In genomic region chr16:95800911-95801442, GRCm38 (mm10) we compare ENCODE assay signal across 16 mouse cellular contexts.
DNase-seq lines count a peak whose midpoint lies in the region; ATAC-seq and TF ChIP-seq lines count a peak whose summit lies in the region.
"Had no signal": no experiment of that assay in that cellular context is flagged by ENCODE, and none has a peak within 500 bp of the region (broad histone marks: within the 10 kb centered on the region; RNA-seq: fewer than 3 reads in every experiment).

No protein-coding gene starts in this region.

- peak; percentile 89 for DNase-seq in lung, embryonic 14.5 days
- DNase-seq in lung, adult 18-20 months = no peak
- peak; percentile 54 for DNase-seq in brain, embryonic 14.5 days (ENCODE audit: low read depth)
- DNase-seq in cerebellum, adult 2 months = peak; percentile 85 to 87
- DNase-seq in gastrocnemius, postnatal 4 days (ENCODE audit: low spot score in 2 of 2) = no peak
- no peak for DNase-seq in layer of hippocampus, adult 18-20 months (ENCODE audit: low spot score in 2 of 2)
- DNase-seq: adrenal gland, postnatal 10 days; heart, adult 11 months; midbrain, embryonic 14.5 days; thymus, postnatal 25 days had no signal

- no peak overlapping the region for H3K4me2 ChIP-seq in lung, embryonic 14.5 days
- no peak overlapping the region for H3K4me2 ChIP-seq in embryonic facial prominence, embryonic 15.5 days (replicated peaks)
- no peak overlapping the region for H3K4me2 ChIP-seq in heart, embryonic 11.5 days

- H3K36me3 ChIP-seq in lung, embryonic 14.5 days (ENCODE audit: insufficient read depth) = no peaks in the 10 kb centered on the region
- H3K36me3 ChIP-seq in embryonic facial prominence, embryonic 15.5 days = no peaks in the 10 kb centered on the region
- no peaks in the 10 kb centered on the region for H3K36me3 ChIP-seq in heart, embryonic 11.5 days (ENCODE audit: control insufficient read depth, insufficient read depth, low read length)
- H3K36me3 ChIP-seq: G1E had no signal

- 0 out of 2 replicates have a peak, but pooled peaks cover 2% of the 10 kb centered on the region for H3K4me1 ChIP-seq in lung, embryonic 14.5 days (ENCODE audit: insufficient read depth)
- H3K4me1 ChIP-seq in cerebellum, adult 2 months (ENCODE audit: control insufficient read depth, insufficient read depth, low read length) = peaks cover 25% of the 10 kb centered on the region
- H3K4me1 ChIP-seq in embryonic facial prominence, embryonic 15.5 days = peaks cover 17% of the 10 kb centered on the region
- no peaks in the 10 kb centered on the region for H3K4me1 ChIP-seq in heart, embryonic 11.5 days (ENCODE audit: control insufficient read depth, insufficient read depth, low read length)

- no peak for TF ChIP-seq POLR2A in brain, embryonic 14.5 days (IDR thresholded peaks at IDR 0.05; ENCODE audit: borderline replicate concordance, extremely low read depth, insufficient read depth, insufficient read length, poor library complexity, severe bottlenecking)
- TF ChIP-seq POLR2A in cerebellum, adult 2 months (IDR thresholded peaks at IDR 0.05; ENCODE audit: borderline replicate concordance, insufficient read depth, low read length) = no peak

- 39% methylated on average over 7 of the region's 7 CpGs for WGBS in lung, embryonic 14.5 days
- WGBS in cerebellum, adult 2 months = 8% methylated on average over 7 of the region's 7 CpGs
- 55% methylated on average over 7 of the region's 7 CpGs for WGBS in embryonic facial prominence, embryonic 15.5 days
- WGBS in heart, embryonic 11.5 days (ENCODE audit: insufficient replicate concordance) = 61% methylated on average over 7 of the region's 7 CpGs

- no peak overlapping the region for H3K9ac ChIP-seq in lung, embryonic 14.5 days
- no peak overlapping the region for H3K9ac ChIP-seq in embryonic facial prominence, embryonic 15.5 days
- no peak overlapping the region for H3K9ac ChIP-seq in heart, embryonic 11.5 days (ENCODE audit: low read depth, low read length)

- no peaks in the 10 kb centered on the region for H3K9me3 ChIP-seq in lung, embryonic 14.5 days (ENCODE audit: low read depth, low read length)
- H3K9me3 ChIP-seq in embryonic facial prominence, embryonic 15.5 days (replicated peaks) = no peaks in the 10 kb centered on the region
- H3K9me3 ChIP-seq in heart, embryonic 11.5 days (replicated peaks; ENCODE audit: control insufficient read depth, low read length) = no peaks in the 10 kb centered on the region
- H3K9me3 ChIP-seq: G1E had no signal

- no peak overlapping the region for H3K4me3 ChIP-seq in lung, embryonic 14.5 days (ENCODE audit: low read depth, low read length)
- H3K4me3 ChIP-seq in cerebellum, adult 2 months (replicated peaks; ENCODE audit: insufficient read depth, low read depth, low read length) = no peak overlapping the region
- no peak overlapping the region for H3K4me3 ChIP-seq in embryonic facial prominence, embryonic 15.5 days (replicated peaks)
- H3K4me3 ChIP-seq in heart, embryonic 11.5 days (ENCODE audit: low read depth, low read length) = no peak overlapping the region

- peak overlapping the region; percentile 79 for H3K27ac ChIP-seq in lung, embryonic 14.5 days (ENCODE audit: low read depth)
- H3K27ac ChIP-seq in cerebellum, adult 2 months (ENCODE audit: insufficient read depth, low read length) = peak overlapping the region; percentile 60
- H3K27ac ChIP-seq in embryonic facial prominence, embryonic 15.5 days (replicated peaks) = peak overlapping the region; percentile 19; the same call in 1 of the 2 replicates
- H3K27ac ChIP-seq in heart, embryonic 11.5 days (ENCODE audit: low read depth, low read length) = no peak overlapping the region
- H3K27ac ChIP-seq: macrophage; stomach, postnatal 0 days had no signal

- H3K27me3 ChIP-seq in lung, embryonic 14.5 days (ENCODE audit: insufficient read depth, low read length) = no peaks in the 10 kb centered on the region
- no peaks in the 10 kb centered on the region for H3K27me3 ChIP-seq in cerebellum, adult 2 months (ENCODE audit: control insufficient read depth, insufficient read depth, low read length)
- no peaks in the 10 kb centered on the region for H3K27me3 ChIP-seq in embryonic facial prominence, embryonic 15.5 days
- H3K27me3 ChIP-seq in heart, embryonic 11.5 days (ENCODE audit: control insufficient read depth, insufficient read depth, low read length) = no peaks in the 10 kb centered on the region

- TF ChIP-seq CTCF in lung, embryonic 14.5 days (IDR thresholded peaks at IDR 0.05; ENCODE audit: low read depth) = no peak
- no peak for TF ChIP-seq CTCF in brain, embryonic 14.5 days (IDR thresholded peaks at IDR 0.05; ENCODE audit: borderline replicate concordance, extremely low read depth, insufficient read depth, insufficient read length)
- TF ChIP-seq CTCF in cerebellum, adult 2 months (IDR thresholded peaks at IDR 0.05; ENCODE audit: borderline replicate concordance, insufficient read depth, low read depth, low read length) = no peak

- peak; percentile 83 for ATAC-seq in lung, embryonic 14.5 days (ENCODE audit: insufficient read depth)
- ATAC-seq in embryonic facial prominence, embryonic 15.5 days (ENCODE audit: insufficient number of reproducible peaks, low FRiP score, low TSS enrichment, low read depth) = peak; percentile 51; the same call in 1 of the 2 replicates
- no peak for ATAC-seq in heart, embryonic 11.5 days (replicated peaks; ENCODE audit: insufficient number of reproducible peaks, low FRiP score, low TSS enrichment)
- ATAC-seq: inflammation-experienced regulatory T-cells, adult 6 months had no signal

Comparison
In these comparisons a context has a peak if more than half of its experiments do, and no peak if none do; other contexts are left out.
1. DNase-seq: peak in lung, embryonic 14.5 days (single experiment), brain, embryonic 14.5 days (single experiment) and cerebellum, adult 2 months (2 of 2); none in lung, adult 18-20 months (0 of 2), gastrocnemius, postnatal 4 days (0 of 2) and layer of hippocampus, adult 18-20 months (0 of 2).